Mouse (Mus musculus) liver, adult 2 months (tissue): ENCODE data around the gene Prss48.

ENCODE experiments used
- CTCF ChIP-seq: fragments of 200-500 bp; IDR thresholded peaks from 2 replicates; pipeline ENCODE4 v1.5.1; 2011; ENCODE audit warnings: low read depth, low read length, control low read depth
- POLR2A ChIP-seq: fragments of 200-500 bp; IDR thresholded peaks from 2 replicates; pipeline ENCODE4 v1.6.1; 2011; ENCODE audit warnings: low read length, control low read depth; ENCODE audit not compliant: insufficient read depth; ENCODE audit errors: extremely low read depth

DNA sequence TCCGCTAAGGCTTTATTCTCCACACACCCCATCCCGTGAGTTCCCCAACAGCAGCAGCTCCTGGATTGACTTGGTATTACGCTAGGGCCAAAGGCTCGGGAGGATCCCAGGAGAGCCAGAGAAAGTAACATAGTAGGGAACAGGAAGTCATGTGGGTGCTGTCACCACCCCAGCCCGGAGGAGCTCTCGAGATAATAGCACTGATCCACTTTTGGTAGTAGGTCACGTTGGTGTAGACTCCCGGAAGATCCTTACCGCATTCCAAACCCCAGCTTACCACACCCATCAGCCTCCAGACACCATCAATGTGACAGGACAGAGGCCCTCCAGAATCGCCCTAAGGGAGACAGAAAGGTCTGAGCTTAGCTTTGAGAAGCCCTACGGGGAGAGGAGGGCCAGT, 8.5 kb downstream of the Prss48 start:
- no peak for TF ChIP-seq POLR2A
- no peak for TF ChIP-seq CTCF
